Mouse (Mus musculus) G1E (cell line): ENCODE results near the gene Nxpe5. TPM values are rescaled to one million over a fixed set of nuclear protein-coding genes. Genes with fewer than 3 reads are reported as not detected.

Experiments
- ATAC-seq: 2 replicates; pipeline ENCODE4 v1.8.0; 2016; ENCODE audit warnings: mild to moderate bottlenecking; ENCODE audit not compliant: insufficient number of reproducible peaks, poor library complexity, low FRiP score, severe bottlenecking; ENCODE audit errors: extremely low read depth
- DNase-seq: peaks from one replicate; pipeline ENCODE4 v3.0.0; 2012; ENCODE audit warnings: low spot score
- H3K27me3 ChIP-seq: 2 replicates; pipeline ENCODE4 v1.6.1; 2012; ENCODE audit warnings: mild to moderate bottlenecking, low read length, inconsistent platforms; ENCODE audit not compliant: insufficient read depth
- H3K36me3 ChIP-seq: replicated peaks from 2 replicates; pipeline ENCODE3; 2012; ENCODE audit warnings: mild to moderate bottlenecking, inconsistent platforms
- H3K4me1 ChIP-seq: 2 replicates; pipeline ENCODE4 v1.6.1; 2012; ENCODE audit warnings: low read depth, low read length, inconsistent platforms, mixed read lengths; ENCODE audit not compliant: insufficient read depth
- H3K4me3 ChIP-seq: 2 replicates; pipeline ENCODE4 v1.5.1; 2012; ENCODE audit warnings: low read depth, mild to moderate bottlenecking, inconsistent platforms, low read length, moderate library complexity, mixed read lengths
- H3K9me3 ChIP-seq: replicated peaks from 2 replicates; pipeline ENCODE4 v1.6.1; 2012; ENCODE audit warnings: inconsistent platforms
- CTCF ChIP-seq: IDR thresholded peaks from 2 replicates; pipeline ENCODE4 v1.5.1; 2012; ENCODE audit warnings: low read depth, low read length, inconsistent platforms, mixed read lengths
- GATA1 ChIP-seq: IDR thresholded peaks from 2 replicates; pipeline ENCODE4 v1.6.1; 2012; ENCODE audit warnings: borderline replicate concordance, low read length, inconsistent platforms, mixed read lengths
- GATA2 ChIP-seq: IDR thresholded peaks from 2 replicates; pipeline ENCODE4 v1.6.1; 2012; ENCODE audit warnings: low read depth, low read length, inconsistent platforms, borderline replicate concordance
- POLR2AphosphoS5 ChIP-seq: IDR thresholded peaks from 2 replicates; pipeline ENCODE4 v1.6.1; 2012; ENCODE audit warnings: low read depth, low read length, inconsistent platforms; ENCODE audit not compliant: insufficient replicate concordance
- TAL1 ChIP-seq: conservative IDR thresholded peaks from 2 replicates; pipeline ENCODE4 v1.6.1; 2012; ENCODE audit warnings: low read depth, low read length, inconsistent platforms, mixed read lengths
- polyA plus RNA-seq: library from polyadenylated mRNA; stranded (reverse); fragments of >175 nt; gene quantifications from 2 replicates; pipeline ENCODE4 v1.2.3, GENCODE M21; 2012
- total RNA-seq, 2 experiments: library from RNA; stranded (forward) in 1 of 2; stranded (reverse) in 1 of 2; fragments of 200-1000 nt in 1 of 2; fragments of >200 nt in 1 of 2; fragmentation: Nextera tagmentation in 1 of 2; gene quantifications; 2 replicates each; pipeline ENCODE4 v1.2.3; 2014 to 2017

Gene Nxpe5
- total and polyA plus RNA-seq, 3 experiments, result 0.38 TPM; not detected in 2

DNA sequence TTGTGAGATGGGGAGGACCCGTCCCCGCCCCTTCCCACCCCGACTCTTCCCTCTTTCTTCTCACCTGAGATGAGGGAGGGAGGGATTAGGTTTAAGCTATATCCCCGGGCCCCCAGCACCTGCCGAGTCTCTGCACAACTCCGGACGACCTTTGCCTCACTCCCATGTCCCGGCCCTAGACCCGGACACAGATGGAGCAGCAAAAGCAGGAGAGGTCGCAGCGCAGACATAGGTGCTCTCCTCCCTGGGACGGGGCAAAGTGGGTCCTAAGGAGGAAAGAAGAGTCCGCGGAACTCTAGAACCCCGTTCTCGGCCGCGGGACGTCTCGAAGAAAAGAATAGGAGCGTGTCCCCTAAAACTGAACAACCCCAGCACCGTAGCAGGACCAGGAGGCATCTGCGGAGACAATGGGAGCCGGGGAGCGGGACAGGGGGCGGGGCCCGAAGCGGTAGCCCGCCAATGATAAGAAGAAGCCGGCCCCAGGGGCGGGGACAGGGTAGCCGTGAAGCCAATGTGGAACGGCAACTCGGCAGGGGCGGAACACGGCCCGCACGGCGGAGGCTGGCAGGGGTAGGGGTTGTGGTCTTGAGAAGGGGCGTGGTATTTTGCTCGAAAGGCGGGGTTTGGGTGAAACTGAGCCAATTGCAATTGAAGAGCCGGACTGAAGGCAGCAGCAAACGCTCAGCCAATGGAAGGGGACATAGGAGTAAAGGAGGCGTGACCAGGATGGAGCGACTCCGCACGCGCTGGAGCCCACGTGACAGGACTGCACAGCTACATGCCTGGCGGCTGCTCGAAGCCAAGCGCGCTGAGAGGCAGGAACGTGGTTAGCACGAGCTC, 54.1 kb downstream of the Nxpe5 start, which contains the start of the genes Gm43720, Gpc2 and Stag3:
Gene Gm43720 (minus strand): TSS at position 374 of the 840 bp plus-strand sequence.
Gene Gpc2 (minus strand): TSS at position 421 of the 840 bp plus-strand sequence.
Gene Stag3 (plus strand): TSS at position 656 of the 840 bp plus-strand sequence.
- no peak for ATAC-seq
- no peak for DNase-seq
- H3K9me3 ChIP-seq, result peaks cover 11% of the 10 kb centered on the region
- H3K4me3 ChIP-seq, result no peak within 1 kb of the TSS; the same call in 1 of the 2 replicates
- TF ChIP-seq POLR2AphosphoS5 (no peak), CTCF (no peak), GATA2 (no peak), GATA1 (no peak), TAL1 (no peak)
- H3K36me3 ChIP-seq, result no peaks in the 10 kb centered on the region
- H3K27me3 ChIP-seq, result peaks cover 53% of the 10 kb centered on the region
- H3K4me1 ChIP-seq, result no peaks in the 10 kb centered on the region; the same call in 1 of the 2 replicates

DNA sequence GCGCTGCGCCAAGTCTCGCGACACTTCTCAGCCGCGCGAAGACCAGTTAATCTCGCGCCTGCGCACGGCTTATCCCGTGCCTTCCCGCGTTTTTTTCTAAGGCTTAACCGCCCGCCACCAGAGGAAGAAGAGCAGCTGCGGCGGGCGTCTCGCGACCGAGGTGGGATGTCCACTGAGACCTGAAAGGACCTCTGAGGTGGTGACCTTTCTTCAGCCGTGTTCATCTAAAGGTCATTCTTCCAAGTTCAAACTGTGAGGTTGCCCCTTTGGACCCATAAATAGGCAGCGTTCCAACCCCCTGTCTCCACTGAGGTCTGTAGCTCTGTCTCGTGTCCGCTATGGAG, 54.7 kb downstream of the Nxpe5 start:
- DNase-seq (no peak), ATAC-seq (no peak)
- Histone ChIP-seq H3K27me3 (peaks cover 48% of the 10 kb centered on the region), H3K4me1 (no peaks in the 10 kb centered on the region), H3K9me3 (peaks cover 11% of the 10 kb centered on the region), H3K4me3 (no peak overlapping the region; the same call in 1 of the 2 replicates), H3K36me3 (no peaks in the 10 kb centered on the region)
- no peak for TF ChIP-seq CTCF
- no peak for TF ChIP-seq POLR2AphosphoS5
- TF ChIP-seq GATA1, result no peak
- TF ChIP-seq GATA2, result no peak
- TF ChIP-seq TAL1, result no peak

DNA sequence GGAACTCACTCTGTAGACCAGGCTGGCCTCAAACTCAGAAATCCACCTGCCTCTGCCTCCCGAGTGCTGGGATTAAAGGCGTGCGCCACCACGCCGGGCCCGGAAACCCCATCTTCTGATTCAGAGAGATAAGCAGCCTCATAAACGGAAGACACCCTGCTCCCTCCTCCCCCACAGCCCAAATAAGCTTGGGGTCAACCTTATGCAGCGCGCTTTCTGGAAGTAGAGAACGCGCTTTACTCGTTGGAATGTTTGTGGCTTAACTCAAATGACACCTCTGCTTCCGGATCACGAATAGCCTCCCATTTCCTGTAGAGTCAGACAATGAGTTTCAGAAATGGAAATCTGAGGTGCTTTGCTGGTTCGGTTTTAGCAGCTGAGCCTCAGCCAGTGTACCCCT, 55.1 kb downstream of the Nxpe5 start:
- Histone ChIP-seq H3K27me3 (peaks cover 44% of the 10 kb centered on the region), H3K4me1 (no peaks in the 10 kb centered on the region), H3K36me3 (no peaks in the 10 kb centered on the region), H3K4me3 (no peak overlapping the region), H3K9me3 (peaks cover 11% of the 10 kb centered on the region)
- no peak for DNase-seq
- ATAC-seq, result no peak
- TF ChIP-seq CTCF (no peak), GATA2 (no peak), TAL1 (no peak), POLR2AphosphoS5 (no peak), GATA1 (no peak)

DNA sequence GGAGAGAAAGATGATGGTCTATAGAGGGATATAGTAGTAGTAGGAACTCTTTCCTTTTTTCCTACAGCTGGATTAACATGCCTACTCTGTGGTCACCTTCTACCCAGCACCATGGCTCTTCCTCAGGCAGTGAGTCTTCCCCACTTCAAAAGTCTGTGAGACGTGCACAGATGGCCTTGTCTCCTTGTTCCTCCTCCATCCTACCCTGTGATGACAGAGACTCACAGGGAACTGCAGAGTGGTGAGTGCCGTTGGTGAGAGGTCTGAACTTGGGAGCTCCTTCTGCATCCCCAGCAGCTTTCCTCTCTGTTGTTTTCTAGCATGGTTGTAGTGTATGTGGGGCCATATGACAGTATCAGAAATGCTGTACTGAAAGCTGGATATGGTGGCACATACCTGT, 56.1 kb downstream of the Nxpe5 start:
- Histone ChIP-seq H3K4me1 (no peaks in the 10 kb centered on the region), H3K4me3 (no peak overlapping the region), H3K27me3 (peaks cover 34% of the 10 kb centered on the region), H3K36me3 (no peaks in the 10 kb centered on the region), H3K9me3 (peaks cover 11% of the 10 kb centered on the region)
- no peak for ATAC-seq
- DNase-seq, result no peak
- no peak for TF ChIP-seq TAL1
- no peak for TF ChIP-seq GATA1

DNA sequence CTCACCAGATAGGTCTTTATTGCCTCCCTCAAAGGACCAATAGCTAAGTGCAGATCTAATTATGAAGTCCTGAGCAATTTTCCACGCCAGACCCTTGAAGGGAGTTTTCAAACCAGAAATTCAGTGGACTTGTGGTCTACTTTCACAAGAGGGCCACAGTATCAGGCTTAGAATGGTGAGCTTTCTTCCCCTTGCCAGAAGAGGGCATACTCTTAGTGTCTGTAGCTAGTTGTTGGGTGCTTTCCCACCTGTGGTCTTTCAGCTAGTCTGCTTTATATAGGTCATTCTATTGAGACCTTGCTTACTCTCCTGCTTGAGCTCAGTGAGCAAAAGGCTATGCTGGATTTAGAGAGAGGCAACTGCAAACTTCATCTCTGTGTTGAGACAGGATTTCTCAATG, 57.8 kb downstream of the Nxpe5 start:
- peaks cover 19% of the 10 kb centered on the region for H3K27me3 ChIP-seq
- H3K9me3 ChIP-seq, result peaks cover 11% of the 10 kb centered on the region
- DNase-seq (no peak), ATAC-seq (no peak)
- no peaks in the 10 kb centered on the region for H3K4me1 ChIP-seq
- no peak for TF ChIP-seq CTCF
- TF ChIP-seq TAL1, result no peak
- TF ChIP-seq GATA2, result no peak
- no peak for TF ChIP-seq POLR2AphosphoS5
- no peak for TF ChIP-seq GATA1
- H3K36me3 ChIP-seq, result no peaks in the 10 kb centered on the region
- no peak overlapping the region for H3K4me3 ChIP-seq

DNA sequence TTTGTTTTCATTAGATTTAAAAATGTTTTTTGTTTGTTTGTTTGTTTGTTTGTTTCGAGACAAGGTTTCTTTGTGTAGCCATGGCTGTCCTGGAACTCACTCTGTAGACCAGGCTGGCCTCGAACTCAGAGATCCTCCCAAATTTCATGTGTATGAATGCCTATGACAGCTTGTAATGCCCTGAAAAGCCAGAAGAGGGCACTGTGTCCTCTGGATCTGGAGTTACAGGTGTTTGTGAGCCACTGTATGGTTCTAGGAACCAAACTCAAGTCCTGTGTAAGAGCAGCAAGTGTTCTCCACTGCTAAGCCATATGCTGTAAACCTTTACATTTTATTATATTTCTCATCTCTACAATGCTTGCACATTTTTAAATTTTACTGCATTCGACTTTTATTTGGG, 62.2 kb downstream of the Nxpe5 start:
- no peaks in the 10 kb centered on the region for H3K4me1 ChIP-seq
- no peaks in the 10 kb centered on the region for H3K9me3 ChIP-seq
- no peak overlapping the region for H3K4me3 ChIP-seq
- TF ChIP-seq POLR2AphosphoS5, result no peak
- no peak for DNase-seq
- H3K27me3 ChIP-seq, result peaks cover 3% of the 10 kb centered on the region; the same call in 1 of the 2 replicates
- no peak for ATAC-seq
- no peaks in the 10 kb centered on the region for H3K36me3 ChIP-seq
